Mouse (Mus musculus): Measurements from ENCODE around the gene Celf5. TPM values are rescaled to one million over a fixed set of nuclear protein-coding genes. Genes with fewer than 3 reads are reported as not detected.

The Celf5 gene
- polyA plus RNA-seq, 1 experiment from 2014 or later, result 1.3 TPM

GRCm38 (mm10) chr10:81485479-81486018, 3.0 kb upstream of the Celf5 start:
- Histone ChIP-seq H3K4me2 (no peak overlapping the region), H3K9ac (no peak overlapping the region), H3K4me1 (peaks cover 9% of the 10 kb centered on the region), H3K9me3 (no peaks in the 10 kb centered on the region), H3K27me3 (peaks cover 20% of the 10 kb centered on the region), H3K27ac (no peak overlapping the region), H3K36me3 (peaks cover 43% of the 10 kb centered on the region), H3K4me3 (no peak overlapping the region)
- whole genome bisulfite sequencing, result 76% methylated on average over 7 of the region's 7 CpGs
- no peak for ATAC-seq (ENCODE audit: insufficient number of reproducible peaks, low FRiP score, low TSS enrichment, low read depth)

DNA sequence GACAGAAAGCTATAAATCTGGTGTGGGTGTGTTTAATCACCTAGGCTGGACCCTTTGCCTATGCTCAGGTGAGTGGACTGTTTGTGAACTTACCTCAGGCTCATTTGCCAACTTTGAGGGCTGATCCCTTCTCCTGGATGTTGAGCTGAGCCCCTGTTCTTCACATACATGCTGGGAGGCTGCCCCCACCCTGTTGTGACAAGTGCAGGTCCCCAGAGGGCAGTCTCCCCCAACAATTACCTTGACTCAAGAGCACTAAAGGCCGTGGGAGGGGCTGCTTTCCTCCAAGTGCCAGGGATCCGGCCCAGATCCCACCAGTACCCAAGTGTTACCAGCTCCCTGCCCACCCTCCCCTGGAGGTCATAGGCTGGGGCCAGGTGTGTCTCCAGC, 2.5 kb upstream of the Celf5 start:
- ATAC-seq (ENCODE audit: insufficient number of reproducible peaks, low FRiP score, low TSS enrichment, low read depth), result no peak
- H3K4me3 ChIP-seq, result no peak overlapping the region
- no peak overlapping the region for H3K9ac ChIP-seq
- peaks cover 38% of the 10 kb centered on the region for H3K36me3 ChIP-seq
- H3K4me1 ChIP-seq, result peaks cover 9% of the 10 kb centered on the region
- WGBS, result 10% methylated on average over 2 of the region's 2 CpGs
- peaks cover 25% of the 10 kb centered on the region for H3K27me3 ChIP-seq
- H3K4me2 ChIP-seq, result no peak overlapping the region
- H3K9me3 ChIP-seq, result no peaks in the 10 kb centered on the region
- no peak overlapping the region for H3K27ac ChIP-seq

DNA sequence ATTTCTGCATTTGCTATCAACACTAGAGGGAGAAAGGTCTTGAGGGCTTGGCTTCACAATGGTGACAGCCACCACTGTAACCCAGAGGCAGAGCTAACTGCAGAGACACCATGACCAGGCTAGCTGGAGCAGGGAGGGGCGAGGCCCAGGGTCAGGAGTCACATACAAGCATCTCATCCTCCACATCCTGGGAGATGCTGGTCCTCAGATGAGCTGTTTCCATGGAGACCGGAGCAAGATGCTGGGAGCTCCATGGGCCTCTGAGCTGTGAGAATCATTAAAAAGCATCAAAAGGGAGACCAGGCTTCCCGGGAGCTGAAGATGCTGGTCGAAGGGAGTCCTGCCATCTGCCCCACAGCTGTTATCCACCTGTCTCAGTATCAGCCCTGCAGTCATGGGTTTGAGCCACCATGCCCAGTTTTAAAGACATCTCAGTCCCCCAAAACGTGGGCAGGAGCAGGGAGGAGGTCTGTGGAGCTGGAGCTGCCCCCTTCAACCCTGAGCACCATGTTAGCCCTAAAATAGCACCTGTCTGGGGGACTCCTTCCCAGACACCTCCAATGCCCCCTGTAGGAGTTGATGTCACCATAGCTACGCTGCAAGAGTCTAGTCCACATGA, 2.0 kb upstream of the Celf5 start:
- peaks cover 29% of the 10 kb centered on the region for H3K27me3 ChIP-seq
- WGBS, result 55% methylated on average over 6 of the region's 6 CpGs
- no peak overlapping the region for H3K27ac ChIP-seq
- H3K36me3 ChIP-seq, result peaks cover 33% of the 10 kb centered on the region
- H3K4me2 ChIP-seq, result no peak overlapping the region
- ATAC-seq (ENCODE audit: insufficient number of reproducible peaks, low FRiP score, low TSS enrichment, low read depth), result no peak
- no peaks in the 10 kb centered on the region for H3K9me3 ChIP-seq
- no peak overlapping the region for H3K4me3 ChIP-seq
- no peak overlapping the region for H3K9ac ChIP-seq
- peaks cover 9% of the 10 kb centered on the region for H3K4me1 ChIP-seq

DNA sequence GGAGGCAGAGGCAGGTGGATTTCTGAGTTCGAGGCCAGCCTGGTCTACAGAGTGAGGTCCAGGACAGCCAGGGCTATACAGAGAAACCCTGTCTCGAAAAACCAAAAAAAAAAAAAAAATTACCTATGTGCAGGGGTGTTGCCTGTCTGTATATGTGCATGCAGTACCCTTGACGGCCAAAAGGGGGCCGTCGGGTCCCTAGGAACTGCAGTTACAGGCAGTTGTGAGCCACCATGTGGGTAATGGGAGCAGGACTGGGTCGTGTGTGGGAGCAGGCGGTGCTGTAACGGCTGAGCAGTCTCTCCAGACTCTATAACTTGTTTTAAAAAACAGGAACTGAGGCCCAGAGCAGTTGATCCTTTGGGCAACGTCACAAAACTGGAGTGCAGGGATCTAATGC, 1.5 kb upstream of the Celf5 start:
- peaks cover 29% of the 10 kb centered on the region for H3K27me3 ChIP-seq
- WGBS, result 22% methylated on average over 9 of the region's 9 CpGs
- H3K4me3 ChIP-seq, result no peak overlapping the region
- peaks cover 9% of the 10 kb centered on the region for H3K4me1 ChIP-seq
- no peak for ATAC-seq (ENCODE audit: insufficient number of reproducible peaks, low FRiP score, low TSS enrichment, low read depth)
- H3K27ac ChIP-seq, result no peak overlapping the region
- H3K9ac ChIP-seq, result no peak overlapping the region
- no peak overlapping the region for H3K4me2 ChIP-seq
- H3K36me3 ChIP-seq, result peaks cover 27% of the 10 kb centered on the region
- H3K9me3 ChIP-seq, result no peaks in the 10 kb centered on the region

DNA sequence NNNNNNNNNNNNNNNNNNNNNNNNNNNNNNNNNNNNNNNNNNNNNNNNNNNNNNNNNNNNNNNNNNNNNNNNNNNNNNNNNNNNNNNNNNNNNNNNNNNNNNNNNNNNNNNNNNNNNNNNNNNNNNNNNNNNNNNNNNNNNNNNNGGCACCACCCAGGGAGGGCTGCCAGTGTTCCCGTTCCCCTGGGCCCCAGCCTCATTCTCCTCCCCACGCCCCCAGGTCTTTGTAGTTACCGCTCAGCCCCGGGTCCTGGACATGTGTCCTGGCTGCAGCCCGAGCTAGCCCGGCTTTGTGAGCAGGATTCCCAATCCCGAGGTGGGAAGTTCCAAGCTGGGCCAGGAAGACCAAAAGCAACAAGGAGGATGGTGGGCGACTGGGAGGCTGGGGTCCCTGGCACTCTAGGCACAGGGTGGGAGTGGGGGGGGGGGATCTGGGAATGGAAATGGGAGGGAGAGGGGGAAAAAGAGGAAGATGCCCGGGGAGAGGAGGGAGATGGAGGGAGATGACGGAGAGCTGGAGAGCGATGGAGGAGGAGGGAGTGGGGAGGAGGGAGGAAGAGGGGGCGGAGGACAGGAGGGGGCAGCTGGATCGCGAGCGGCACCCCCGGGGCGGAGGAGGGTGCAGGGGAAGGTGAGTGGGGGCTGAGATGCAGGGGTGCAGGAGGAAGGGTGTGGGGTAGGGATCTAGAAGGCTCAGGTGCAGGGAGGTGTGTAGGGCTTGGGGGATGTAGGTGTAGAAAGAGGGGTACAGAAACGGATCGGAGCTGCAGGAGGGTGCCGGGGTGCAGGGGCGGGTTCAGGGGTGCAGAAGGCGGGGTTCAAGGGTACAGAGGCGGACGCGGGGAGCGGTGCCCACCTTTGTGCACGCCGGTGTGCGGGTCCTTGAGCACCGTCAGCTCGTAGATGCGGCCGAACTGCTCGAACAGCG, 640 bp downstream of the Celf5 start:
- no peak for ATAC-seq (ENCODE audit: insufficient number of reproducible peaks, low FRiP score, low TSS enrichment, low read depth)
- Histone ChIP-seq H3K4me1 (peaks cover 12% of the 10 kb centered on the region), H3K27ac (no peak overlapping the region), H3K9ac (peak overlapping the region; percentile 58), H3K36me3 (peaks cover 6% of the 10 kb centered on the region), H3K9me3 (no peaks in the 10 kb centered on the region), H3K4me3 (peak overlapping the region; percentile 52), H3K4me2 (peak overlapping the region; percentile 87), H3K27me3 (peaks cover 49% of the 10 kb centered on the region)
- WGBS, result 4% methylated on average over 35 of the region's 35 CpGs

GRCm38 (mm10) chr10:81474461-81474860, 8.0 kb downstream of the Celf5 start:
- WGBS, result 75% methylated on average over 10 of the region's 10 CpGs
- H3K4me3 ChIP-seq, result no peak overlapping the region
- no peaks in the 10 kb centered on the region for H3K9me3 ChIP-seq
- ATAC-seq (ENCODE audit: insufficient number of reproducible peaks, low FRiP score, low TSS enrichment, low read depth), result no peak
- no peak overlapping the region for H3K4me2 ChIP-seq
- H3K4me1 ChIP-seq, result peaks cover 11% of the 10 kb centered on the region
- no peaks in the 10 kb centered on the region for H3K36me3 ChIP-seq
- no peak overlapping the region for H3K9ac ChIP-seq
- H3K27me3 ChIP-seq, result peaks cover 89% of the 10 kb centered on the region
- H3K27ac ChIP-seq, result no peak overlapping the region

DNA sequence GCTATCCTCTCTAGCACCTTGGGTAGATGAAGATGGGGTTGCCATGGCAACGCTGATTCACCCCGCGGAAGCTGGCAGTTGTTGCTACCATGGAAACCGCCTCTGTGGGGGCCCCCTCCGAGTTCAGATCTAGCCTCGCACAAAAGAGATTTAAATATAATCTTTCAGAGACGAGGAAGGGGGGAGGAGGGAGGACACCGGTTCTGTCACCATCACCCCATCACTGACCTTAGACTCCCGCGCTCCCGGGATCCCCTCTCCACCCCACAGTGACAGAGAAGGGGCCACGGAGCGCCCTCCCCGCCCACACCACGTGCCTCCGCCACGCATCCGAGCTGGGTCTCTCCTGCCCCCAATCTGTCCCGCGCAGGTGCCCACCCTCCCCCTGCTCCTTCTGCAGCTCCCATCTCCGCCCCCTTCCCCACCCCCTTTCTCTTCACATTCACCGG, 9.5 kb downstream of the Celf5 start:
- Histone ChIP-seq H3K4me1 (peaks cover 11% of the 10 kb centered on the region), H3K4me3 (no peak overlapping the region), H3K27ac (no peak overlapping the region), H3K36me3 (no peaks in the 10 kb centered on the region), H3K4me2 (no peak overlapping the region), H3K9me3 (no peaks in the 10 kb centered on the region), H3K9ac (no peak overlapping the region), H3K27me3 (peaks cover 94% of the 10 kb centered on the region)
- 1% methylated on average over 21 of the region's 22 CpGs for WGBS
- no peak for ATAC-seq (ENCODE audit: insufficient number of reproducible peaks, low FRiP score, low TSS enrichment, low read depth)

GRCm38 (mm10) chr10:81472403-81473002, 10.0 kb downstream of the Celf5 start:
- peaks cover 94% of the 10 kb centered on the region for H3K27me3 ChIP-seq
- no peak overlapping the region for H3K4me2 ChIP-seq
- no peak overlapping the region for H3K4me3 ChIP-seq

GRCm38 (mm10) chr10:81470454-81470853, 12.1 kb downstream of the Celf5 start:
- Histone ChIP-seq H3K4me3 (no peak overlapping the region), H3K27ac (no peak overlapping the region), H3K4me1 (peaks cover 8% of the 10 kb centered on the region), H3K9me3 (no peaks in the 10 kb centered on the region), H3K36me3 (no peaks in the 10 kb centered on the region), H3K9ac (no peak overlapping the region), H3K4me2 (no peak overlapping the region), H3K27me3 (peaks cover 96% of the 10 kb centered on the region)
- WGBS, result 46% methylated on average over 18 of the region's 18 CpGs
- ATAC-seq (ENCODE audit: insufficient number of reproducible peaks, low FRiP score, low TSS enrichment, low read depth), result no peak

More at GRCm38 (mm10) chr10:81472403-81473002, 10.0 kb downstream of the Celf5 start:
- 6% methylated on average over 16 of the region's 18 CpGs for WGBS
- Histone ChIP-seq H3K9ac (no peak overlapping the region), H3K36me3 (no peaks in the 10 kb centered on the region), H3K9me3 (no peaks in the 10 kb centered on the region), H3K4me1 (peaks cover 11% of the 10 kb centered on the region), H3K27ac (no peak overlapping the region)
- ATAC-seq (ENCODE audit: insufficient number of reproducible peaks, low FRiP score, low TSS enrichment, low read depth), result no peak

- H3K27ac ChIP-seq, result no peak overlapping the region
- H3K36me3 ChIP-seq, result no peaks in the 10 kb centered on the region
- H3K4me1 ChIP-seq, result peaks cover 20% of the 10 kb centered on the region
- no peak overlapping the region for H3K4me2 ChIP-seq
- 75% methylated on average over 5 of the region's 5 CpGs for WGBS
- no peaks in the 10 kb centered on the region for H3K9me3 ChIP-seq
- H3K27me3 ChIP-seq, result peaks cover 97% of the 10 kb centered on the region
- H3K4me3 ChIP-seq, result no peak overlapping the region
- H3K9ac ChIP-seq, result no peak overlapping the region
- no peak for ATAC-seq (ENCODE audit: insufficient number of reproducible peaks, low FRiP score, low TSS enrichment, low read depth)
Observed at GRCm38 (mm10) chr10:81469253-81469652, 13.3 kb downstream of the Celf5 start.

DNA sequence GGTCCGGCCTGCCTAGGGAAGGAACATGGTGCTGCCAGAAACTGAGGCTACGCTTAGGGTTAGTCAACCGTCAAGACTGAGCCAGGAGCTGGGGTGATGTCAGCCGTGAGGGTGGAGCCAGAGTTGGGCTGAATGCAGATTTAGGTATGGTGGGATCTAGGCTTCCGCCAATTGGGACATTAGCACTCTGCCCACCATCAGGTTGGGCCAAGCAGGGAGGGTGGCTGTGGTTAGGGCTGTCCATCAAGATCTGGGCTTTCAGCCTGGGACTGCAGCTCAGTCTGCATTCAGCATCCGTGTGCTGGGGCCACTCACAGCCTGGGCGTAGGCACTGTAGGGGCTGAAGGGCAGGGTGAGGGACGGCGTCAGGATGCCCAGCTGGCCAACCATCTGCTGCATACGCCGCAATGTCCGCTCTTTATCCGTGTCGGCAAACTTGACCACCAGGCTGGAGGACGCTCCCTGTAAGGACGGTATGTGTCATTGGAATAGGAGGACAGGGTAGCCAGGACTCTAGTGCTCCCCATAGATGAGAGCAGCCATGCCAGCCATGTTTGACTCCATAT, 14.8 kb downstream of the Celf5 start:
- H3K9ac ChIP-seq, result no peak overlapping the region
- no peak for ATAC-seq (ENCODE audit: insufficient number of reproducible peaks, low FRiP score, low TSS enrichment, low read depth)
- H3K36me3 ChIP-seq, result no peaks in the 10 kb centered on the region
- no peak overlapping the region for H3K27ac ChIP-seq
- H3K4me3 ChIP-seq, result no peak overlapping the region
- no peaks in the 10 kb centered on the region for H3K9me3 ChIP-seq
- peaks cover 97% of the 10 kb centered on the region for H3K27me3 ChIP-seq
- no peak overlapping the region for H3K4me2 ChIP-seq
- H3K4me1 ChIP-seq, result peaks cover 18% of the 10 kb centered on the region
- 87% methylated on average over 16 of the region's 16 CpGs for WGBS
